Mouse (Mus musculus): ENCODE results near the gene Bag3. TPM values are rescaled to one million over a fixed set of nuclear protein-coding genes. Genes with fewer than 3 reads are reported as not detected.

Bag3 gene
- total and polyA plus RNA-seq, 2 experiments from 2014 or later, result 43.8 to 75.3 TPM

- H3K9me3 ChIP-seq (replicated peaks; ENCODE audit: control insufficient read depth, low read length), result no peaks in the 10 kb centered on the region
- no peak overlapping the region for H3K27ac ChIP-seq (ENCODE audit: low read depth)
- H3K27me3 ChIP-seq (ENCODE audit: control insufficient read depth, insufficient read depth, low read length), result no peaks in the 10 kb centered on the region
- no peak for DNase-seq (ENCODE audit: low spot score)
- peaks cover 26% of the 10 kb centered on the region for H3K4me1 ChIP-seq (ENCODE audit: control insufficient read depth, insufficient read depth)
- ATAC-seq (ENCODE audit: insufficient read depth, low read depth), result no peak
- H3K4me2 ChIP-seq (ENCODE audit: low read depth, low read length), result no peak overlapping the region
- H3K36me3 ChIP-seq (replicated peaks; ENCODE audit: control insufficient read depth, insufficient read depth, low read length), result peaks cover 27% of the 10 kb centered on the region
- H3K9ac ChIP-seq (replicated peaks; ENCODE audit: low read depth, low read length), result no peak overlapping the region
- TF ChIP-seq EP300 (IDR thresholded peaks at IDR 0.05; ENCODE audit: low read depth) (no peak), CTCF (IDR thresholded peaks at IDR 0.05; ENCODE audit: low read depth) (no peak)
- WGBS, result 50% methylated on average over 3 of the region's 3 CpGs
- no peak overlapping the region for H3K4me3 ChIP-seq (ENCODE audit: low read depth, low read length)
Observed at GRCm38 (mm10) chr7:128551087-128551457, 27.7 kb downstream of the Bag3 start.

GRCm38 (mm10) chr7:128553105-128553705, 29.8 kb downstream of the Bag3 start:
- Histone ChIP-seq H3K4me2 (ENCODE audit: low read depth, low read length) (no peak overlapping the region), H3K4me3 (ENCODE audit: low read depth, low read length) (no peak overlapping the region), H3K9me3 (replicated peaks; ENCODE audit: control insufficient read depth, low read length) (no peaks in the 10 kb centered on the region), H3K9ac (replicated peaks; ENCODE audit: low read depth, low read length) (no peak overlapping the region), H3K27me3 (ENCODE audit: control insufficient read depth, insufficient read depth, low read length) (no peaks in the 10 kb centered on the region), H3K27ac (ENCODE audit: low read depth) (no peak overlapping the region), H3K36me3 (replicated peaks; ENCODE audit: control insufficient read depth, insufficient read depth, low read length) (peaks cover 6% of the 10 kb centered on the region), H3K4me1 (ENCODE audit: control insufficient read depth, insufficient read depth) (peaks cover 25% of the 10 kb centered on the region)
- DNase-seq (ENCODE audit: low spot score) (no peak), ATAC-seq (ENCODE audit: insufficient read depth, low read depth) (no peak)
- 30% methylated on average over 2 of the region's 3 CpGs for WGBS
- no peak for TF ChIP-seq CTCF (IDR thresholded peaks at IDR 0.05; ENCODE audit: low read depth)
- no peak for TF ChIP-seq EP300 (IDR thresholded peaks at IDR 0.05; ENCODE audit: low read depth)

GRCm38 (mm10) chr7:128554502-128554901, 31.1 kb downstream of the Bag3 start:
- no peak overlapping the region for H3K27ac ChIP-seq (ENCODE audit: low read depth)
- ATAC-seq (ENCODE audit: insufficient read depth, low read depth) (no peak), DNase-seq (ENCODE audit: low spot score) (no peak)
- no peaks in the 10 kb centered on the region for H3K9me3 ChIP-seq (replicated peaks; ENCODE audit: control insufficient read depth, low read length)
- no peaks in the 10 kb centered on the region for H3K36me3 ChIP-seq (replicated peaks; ENCODE audit: control insufficient read depth, insufficient read depth, low read length)
- no peak overlapping the region for H3K4me2 ChIP-seq (ENCODE audit: low read depth, low read length)
- H3K9ac ChIP-seq (replicated peaks; ENCODE audit: low read depth, low read length), result no peak overlapping the region
- no peak overlapping the region for H3K4me3 ChIP-seq (ENCODE audit: low read depth, low read length)
- 58% methylated on average over 6 of the region's 6 CpGs for WGBS
- H3K4me1 ChIP-seq (ENCODE audit: control insufficient read depth, insufficient read depth), result peaks cover 14% of the 10 kb centered on the region
- TF ChIP-seq CTCF (IDR thresholded peaks at IDR 0.05; ENCODE audit: low read depth) (no peak), EP300 (IDR thresholded peaks at IDR 0.05; ENCODE audit: low read depth) (no peak)
- H3K27me3 ChIP-seq (ENCODE audit: control insufficient read depth, insufficient read depth, low read length), result no peaks in the 10 kb centered on the region

GRCm38 (mm10) chr7:128555141-128555750, 31.8 kb downstream of the Bag3 start:
- no peak for DNase-seq (ENCODE audit: low spot score)
- no peaks in the 10 kb centered on the region for H3K9me3 ChIP-seq (replicated peaks; ENCODE audit: control insufficient read depth, low read length)
- H3K9ac ChIP-seq (replicated peaks; ENCODE audit: low read depth, low read length), result no peak overlapping the region
- no peaks in the 10 kb centered on the region for H3K36me3 ChIP-seq (replicated peaks; ENCODE audit: control insufficient read depth, insufficient read depth, low read length)
- H3K4me3 ChIP-seq (ENCODE audit: low read depth, low read length), result no peak overlapping the region
- WGBS, result 77% methylated on average over 5 of the region's 5 CpGs
- no peak overlapping the region for H3K27ac ChIP-seq (ENCODE audit: low read depth)
- ATAC-seq (ENCODE audit: insufficient read depth, low read depth), result no peak; the same call in 1 of the 2 replicates
- no peaks in the 10 kb centered on the region for H3K27me3 ChIP-seq (ENCODE audit: control insufficient read depth, insufficient read depth, low read length)
- TF ChIP-seq EP300 (IDR thresholded peaks at IDR 0.05; ENCODE audit: low read depth), result no peak
- TF ChIP-seq CTCF (IDR thresholded peaks at IDR 0.05; ENCODE audit: low read depth), result no peak
- no peak overlapping the region for H3K4me2 ChIP-seq (ENCODE audit: low read depth, low read length)
- peaks cover 10% of the 10 kb centered on the region for H3K4me1 ChIP-seq (ENCODE audit: control insufficient read depth, insufficient read depth)

GRCm38 (mm10) chr7:128556923-128557430, 33.6 kb downstream of the Bag3 start:
- Histone ChIP-seq H3K9me3 (replicated peaks; ENCODE audit: control insufficient read depth, low read length) (no peaks in the 10 kb centered on the region), H3K4me3 (ENCODE audit: low read depth, low read length) (no peak overlapping the region), H3K9ac (replicated peaks; ENCODE audit: low read depth, low read length) (no peak overlapping the region), H3K27ac (ENCODE audit: low read depth) (no peak overlapping the region), H3K36me3 (replicated peaks; ENCODE audit: control insufficient read depth, insufficient read depth, low read length) (no peaks in the 10 kb centered on the region), H3K4me2 (ENCODE audit: low read depth, low read length) (no peak overlapping the region), H3K4me1 (ENCODE audit: control insufficient read depth, insufficient read depth) (peaks cover 5% of the 10 kb centered on the region; the same call in 1 of the 2 replicates), H3K27me3 (ENCODE audit: control insufficient read depth, insufficient read depth, low read length) (no peaks in the 10 kb centered on the region)
- DNase-seq (ENCODE audit: low spot score) (no peak), ATAC-seq (ENCODE audit: insufficient read depth, low read depth) (no peak)
- TF ChIP-seq CTCF (IDR thresholded peaks at IDR 0.05; ENCODE audit: low read depth), result no peak
- WGBS, result 67% methylated on average over 1 of the region's 1 CpGs

Measured in heart, postnatal 0 days (tissue).